Mouse (Mus musculus) gastrocnemius, postnatal 14 days (tissue): ENCODE results near the gene Cdc37. TPM values are rescaled to one million over a fixed set of nuclear protein-coding genes. Genes with fewer than 3 reads are reported as not detected.

Source experiments
- DNase-seq: peaks from one replicate; pipeline ENCODE4 v3.0.0; 2021; ENCODE audit warnings: mixed read lengths
- intact Hi-C: fragments of 180-260 bp; cut with DNase I; formaldehyde crosslinking; loops from one replicate; pipeline ENCODE4 v1.15.1; 2025; ENCODE audit warnings: low total_unique reads
- total RNA-seq, 2 experiments: library from RNA; stranded (reverse); gene quantifications; 2 replicates each; pipeline ENCODE4 v1.2.3; 2021

Gene Cdc37
- total RNA-seq, 2 experiments from 2014 or later: 138 to 139 TPM

- intact Hi-C loops: no loop called here
- DNase-seq: no peak
Measured at GRCm38 (mm10) chr9:21107607-21108237, 42.1 kb downstream of the Cdc37 start.

- no peak for DNase-seq
Measured at GRCm38 (mm10) chr9:21105760-21106564, 43.8 kb downstream of the Cdc37 start.

DNA sequence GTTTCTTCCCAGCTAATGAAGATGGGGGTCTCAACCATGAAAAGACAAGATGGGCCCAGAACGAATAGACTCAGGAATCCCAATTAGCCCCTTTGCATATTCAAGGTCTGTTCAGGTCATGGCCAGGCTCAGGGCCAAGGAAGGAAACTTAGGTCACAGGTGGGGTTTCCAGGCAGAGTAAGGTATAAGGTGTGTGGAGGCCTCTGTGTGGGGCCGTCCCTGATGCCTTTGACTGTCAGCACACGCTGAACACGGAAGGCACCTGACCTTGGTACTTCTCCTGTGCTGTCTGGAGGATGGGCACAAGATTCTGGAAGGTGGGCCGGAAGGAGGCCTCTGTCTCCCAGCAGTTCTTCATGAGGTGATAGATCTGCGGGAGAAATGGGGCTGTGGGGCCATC, 45.0 kb downstream of the Cdc37 start:
- intact Hi-C loops: no loop called here
- no peak for DNase-seq

More at GRCm38 (mm10) chr9:21105760-21106564, 43.8 kb downstream of the Cdc37 start:
- intact Hi-C loops: no loop called here

- intact Hi-C loops: no loop called here
- no peak for DNase-seq
Measured at GRCm38 (mm10) chr9:21102076-21102475, 47.7 kb downstream of the Cdc37 start.

GRCm38 (mm10) chr9:21100447-21101161, 49.2 kb downstream of the Cdc37 start:
- DNase-seq: no peak
- intact Hi-C loops: no loop called here

DNA sequence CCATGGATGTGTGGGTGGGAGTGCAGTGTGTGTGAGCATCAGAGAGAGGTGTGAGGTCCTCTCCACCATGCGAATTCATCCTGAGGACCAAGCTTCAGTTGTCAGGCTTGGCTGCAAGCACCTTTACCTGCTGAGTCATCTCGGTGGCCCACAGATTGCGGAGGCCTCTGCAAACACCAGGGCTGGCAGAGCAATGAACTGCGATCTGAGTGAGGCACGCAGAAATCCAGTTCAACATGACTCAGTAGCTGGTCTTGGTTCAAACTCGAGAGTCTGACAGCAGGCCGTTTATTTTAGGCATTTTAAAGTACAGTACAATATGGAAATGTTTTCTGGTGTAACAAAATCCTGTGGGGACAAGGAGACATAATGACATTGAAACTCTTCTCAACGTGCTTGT, 52.0 kb downstream of the Cdc37 start:
- intact Hi-C loops: no loop called here
- DNase-seq: no peak

- intact Hi-C loops: no loop called here
- DNase-seq: no peak
Measured at GRCm38 (mm10) chr9:21095958-21096357, 53.8 kb downstream of the Cdc37 start.

- no peak for DNase-seq
- intact Hi-C loops: no loop called here
Measured at GRCm38 (mm10) chr9:21093423-21093822, 56.4 kb downstream of the Cdc37 start.

- intact Hi-C loops: no loop called here
- DNase-seq: peak; percentile 98
Measured at GRCm38 (mm10) chr9:21091707-21092320, 58.0 kb downstream of the Cdc37 start, which contains the start of the genes Gm38431 and Raver1. Gene Gm38431, minus strand, starts transcription at chr9:21091997. Gene Raver1, minus strand, starts transcription at chr9:21092008.

DNA sequence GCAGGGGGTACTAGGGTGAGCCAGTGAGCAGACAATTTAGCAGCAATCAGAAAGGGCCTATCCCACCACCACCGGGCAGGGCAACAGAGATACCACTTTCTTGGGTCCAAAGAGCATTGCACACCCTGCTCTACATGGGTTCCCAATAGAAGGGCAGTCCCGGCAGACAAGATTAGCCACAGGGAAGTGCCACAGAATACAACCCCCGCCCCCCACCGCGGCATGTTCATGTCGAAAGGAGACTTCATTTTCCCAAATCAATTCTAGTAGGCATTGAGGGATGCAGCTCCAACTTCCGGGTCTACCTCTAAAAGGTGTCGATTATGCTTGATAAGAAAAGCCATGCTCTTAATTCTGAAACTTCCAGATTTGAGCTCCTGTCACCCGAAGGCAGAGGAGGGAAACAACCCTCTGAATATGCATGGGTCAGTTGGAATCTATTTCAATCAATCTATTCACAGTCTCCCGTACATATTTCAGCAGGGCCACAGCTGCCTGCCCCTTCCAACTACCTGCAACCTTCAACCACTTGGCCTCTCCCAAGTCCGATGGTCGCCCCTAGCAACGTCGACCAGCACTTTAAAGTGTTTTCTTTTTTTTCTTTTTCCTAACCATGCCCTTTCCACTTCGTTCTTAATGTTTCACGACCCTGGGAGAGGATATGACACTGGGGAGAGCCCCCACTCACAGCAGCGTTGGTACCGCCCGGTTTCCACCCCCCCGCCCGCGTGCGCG, 58.6 kb downstream of the Cdc37 start:
- intact Hi-C loops: no loop called here

GRCm38 (mm10) chr9:21090537-21090936, 59.2 kb downstream of the Cdc37 start:
- intact Hi-C loops: no loop called here
- no peak for DNase-seq

More for the DNA sequence above, 58.6 kb downstream of the Cdc37 start:
- no peak for DNase-seq

DNA sequence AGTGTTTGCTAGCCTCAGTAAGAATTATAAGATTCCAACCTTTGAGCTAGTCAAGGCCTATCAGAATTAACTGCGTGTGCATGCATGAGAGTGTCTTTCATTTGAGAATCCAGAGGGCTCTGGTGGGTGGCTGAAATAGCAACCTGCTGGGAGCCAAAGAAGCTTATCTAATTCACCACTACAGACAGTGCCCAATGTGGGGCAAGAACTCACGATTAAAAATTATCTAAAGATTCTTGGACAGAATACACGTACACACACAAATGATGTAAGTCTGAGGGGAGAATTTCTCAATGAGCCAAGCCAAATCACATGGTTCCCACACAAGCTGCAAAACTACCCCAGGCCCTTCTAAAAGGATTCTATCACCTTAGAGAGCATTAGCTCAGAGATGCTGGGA, 66.5 kb downstream of the Cdc37 start:
- no peak for DNase-seq
- intact Hi-C loops: no loop called here

Other genes starting within 250 kb of the Cdc37 start
- gene Dnmt1, start 190.1 kb downstream of the Cdc37 start, total RNA-seq: 10 to 100 TPM; 11.6 to 12.8 TPM
- 1 to 10 TPM; 4.5 to 7.8 TPM for gene S1pr2, start 173.2 kb downstream of the Cdc37 start, total RNA-seq
- 10 to 100 TPM; 50.8 to 54.9 TPM for gene Mrpl4, start 147.2 kb downstream of the Cdc37 start, total RNA-seq
- 1 to 10 TPM; 3.1 to 3.4 TPM for gene Icam1, start 134.0 kb downstream of the Cdc37 start, total RNA-seq
- gene Icam4, start 120.6 kb downstream of the Cdc37 start, total RNA-seq: under 1 TPM; 0.29 to 0.43 TPM
- under 1 TPM; 0.07 to 0.10 TPM for gene Icam5, start 117.9 kb downstream of the Cdc37 start, total RNA-seq
- gene Zglp1, start 82.9 kb downstream of the Cdc37 start, total RNA-seq: not detected
- under 1 TPM in 1 of 2 experiments, not detected in 1; 0.13 TPM for gene Gm49373, start 76.9 kb downstream of the Cdc37 start, total RNA-seq
- 10 to 100 TPM; 25.5 to 26.5 TPM for gene Fdx1l, start 76.4 kb downstream of the Cdc37 start, total RNA-seq
- 1 to 10 TPM in 1 of 2 experiments, under 1 TPM in 1; 0.92 to 1.1 TPM for gene Gm38431, start 58.0 kb downstream of the Cdc37 start, total RNA-seq
- 10 to 100 TPM; 16.2 to 19.6 TPM for gene Raver1, start 58.0 kb downstream of the Cdc37 start, total RNA-seq
- 1 to 10 TPM; 4.9 to 5.3 TPM for gene Tyk2, start 18.7 kb downstream of the Cdc37 start, total RNA-seq
- gene Pde4a, start 15.7 kb upstream of the Cdc37 start, total RNA-seq: 10 to 100 TPM; 26.1 to 27.1 TPM
- gene Keap1, start 89.4 kb upstream of the Cdc37 start, total RNA-seq: 10 to 100 TPM; 53.6 to 55.2 TPM
- gene S1pr5, start 98.5 kb upstream of the Cdc37 start, total RNA-seq: under 1 TPM; 0.10 to 0.27 TPM
- gene Atg4d, start 115.3 kb upstream of the Cdc37 start, total RNA-seq: 10 to 100 TPM; 36.2 to 39.6 TPM
- gene Kri1, start 138.0 kb upstream of the Cdc37 start, total RNA-seq: 10 to 100 TPM; 10.5 to 11.9 TPM
- 10 to 100 TPM; 12.0 to 13.2 TPM for gene Cdkn2d, start 141.4 kb upstream of the Cdc37 start, total RNA-seq
- gene Ap1m2, start 162.4 kb upstream of the Cdc37 start, total RNA-seq: not detected
- 100 to 1,000 TPM; 104 to 117 TPM for gene Slc44a2, start 170.7 kb upstream of the Cdc37 start, total RNA-seq
- gene Ilf3, start 217.9 kb upstream of the Cdc37 start, total RNA-seq: 10 to 100 TPM; 22.3 to 28.5 TPM